Mouse (Mus musculus) right cerebral cortex, postnatal 25 days (tissue): ENCODE results near the gene F2rl3.

Experiments used
- DNase-seq: peaks from one replicate; pipeline ENCODE4 v3.0.0; 2022

F2rl3 gene

GRCm38 (mm10) chr8:72761322-72762051 lies at the start of gene F2rl3:
TSS of gene F2rl3 (plus strand) at chr8:72761880.
- DNase-seq: no peak

GRCm38 (mm10) chr8:72712569-72712968 lies 49.1 kb upstream of the F2rl3 start:
- DNase-seq: no peak

GRCm38 (mm10) chr8:72716594-72716993 lies 45.1 kb upstream of the F2rl3 start:
- DNase-seq: no peak

GRCm38 (mm10) chr8:72720541-72720940 lies 41.1 kb upstream of the F2rl3 start:
- DNase-seq: no peak

- peak; percentile 93 for DNase-seq
These were observed 38.7 kb upstream of the F2rl3 start, which contains the start of gene Sin3b for GRCm38 (mm10) chr8:72722769-72723650. TSS of gene Sin3b (plus strand) at chr8:72723285.

- DNase-seq: peak; percentile 12
These were observed 38.1 kb upstream of the F2rl3 start for GRCm38 (mm10) chr8:72723651-72724001.

- DNase-seq: no peak
These were observed 33.0 kb upstream of the F2rl3 start for GRCm38 (mm10) chr8:72728636-72729035.

GRCm38 (mm10) chr8:72735001-72735400 lies 26.7 kb upstream of the F2rl3 start:
- no peak for DNase-seq

GRCm38 (mm10) chr8:72736868-72737267 lies 24.8 kb upstream of the F2rl3 start:
- no peak for DNase-seq

GRCm38 (mm10) chr8:72746061-72746460 lies 15.6 kb upstream of the F2rl3 start:
- peak; percentile 51 for DNase-seq

GRCm38 (mm10) chr8:72749846-72750245 lies 11.8 kb upstream of the F2rl3 start:
- no peak for DNase-seq

GRCm38 (mm10) chr8:72750266-72750665 lies 11.4 kb upstream of the F2rl3 start:
- DNase-seq: peak; percentile 1

GRCm38 (mm10) chr8:72751126-72751525 lies 10.6 kb upstream of the F2rl3 start:
- DNase-seq: peak; percentile 1

GRCm38 (mm10) chr8:72752289-72752688 lies 9.4 kb upstream of the F2rl3 start:
- peak; percentile 1 for DNase-seq

GRCm38 (mm10) chr8:72753165-72753564 lies 8.5 kb upstream of the F2rl3 start:
- peak; percentile 2 for DNase-seq

GRCm38 (mm10) chr8:72753781-72754180 lies 7.9 kb upstream of the F2rl3 start:
- DNase-seq: peak; percentile 2

GRCm38 (mm10) chr8:72756031-72756430 lies 5.6 kb upstream of the F2rl3 start:
- DNase-seq: peak; percentile 2

- DNase-seq: no peak
These were observed 4.8 kb upstream of the F2rl3 start for GRCm38 (mm10) chr8:72756771-72757390.

- DNase-seq: no peak
These were observed 4.1 kb upstream of the F2rl3 start for GRCm38 (mm10) chr8:72757426-72758195.

- no peak for DNase-seq
These were observed 3.4 kb upstream of the F2rl3 start for GRCm38 (mm10) chr8:72758310-72758709.

- no peak for DNase-seq
These were observed 1.5 kb upstream of the F2rl3 start for GRCm38 (mm10) chr8:72760216-72760615.

GRCm38 (mm10) chr8:72762306-72762705 lies 626 bp downstream of the F2rl3 start:
- DNase-seq: no peak

GRCm38 (mm10) chr8:72765696-72766095 lies 4.0 kb downstream of the F2rl3 start:
- no peak for DNase-seq
